Mouse (Mus musculus) cerebellum, adult 2 months (tissue): Measurements from ENCODE around the gene Gpr107. TPM values are rescaled to one million over a fixed set of nuclear protein-coding genes. Genes with fewer than 3 reads are reported as not detected.

Experiments
- DNase-seq, 2 experiments: peaks; one replicate each; pipeline ENCODE4 v3.0.0; 2021
- H3K27ac ChIP-seq: fragments of 200-500 bp; 2 replicates; pipeline ENCODE4 v1.5.1; 2012; ENCODE audit warnings: low read length, control low read depth, inconsistent platforms; ENCODE audit not compliant: insufficient read depth
- H3K27me3 ChIP-seq: fragments of 200-500 bp; 2 replicates; pipeline ENCODE4 v1.6.1; 2012; ENCODE audit warnings: inconsistent platforms, mild to moderate bottlenecking, low read length, moderate library complexity; ENCODE audit not compliant: control insufficient read depth, insufficient read depth
- H3K4me1 ChIP-seq: fragments of 200-500 bp; 2 replicates; pipeline ENCODE4 v1.6.1; 2011; ENCODE audit warnings: low read length; ENCODE audit not compliant: control insufficient read depth, insufficient read depth
- H3K4me3 ChIP-seq: fragments of 200-500 bp; replicated peaks from 2 replicates; pipeline ENCODE3; 2011; ENCODE audit warnings: mild to moderate bottlenecking, low read depth, low read length, control low read depth; ENCODE audit not compliant: insufficient read depth
- CTCF ChIP-seq: fragments of 200-500 bp; IDR thresholded peaks from 2 replicates; pipeline ENCODE4 v1.5.1; 2011; ENCODE audit warnings: low read depth, mild to moderate bottlenecking, control low read depth, low read length, moderate library complexity, borderline replicate concordance; ENCODE audit not compliant: insufficient read depth
- POLR2A ChIP-seq: fragments of 200-500 bp; IDR thresholded peaks from 2 replicates; pipeline ENCODE4 v1.6.1; 2011; ENCODE audit warnings: low read length, control low read depth, borderline replicate concordance; ENCODE audit not compliant: insufficient read depth
- WGBS: fragments of 180-500 bp; shearing (Covaris S2); methylation state at CpG from one replicate; pipeline ENCODE4 v1.1.7; 2018; 5-methylcytosine and 5-hydroxymethylcytosine counted together
- polyA plus RNA-seq: library from polyadenylated mRNA; depleted of rRNA; stranded (reverse); fragments of >200 nt; gene quantifications from 2 replicates; pipeline ENCODE4 v1.2.3, GENCODE M21; 2012

Gene Gpr107
- polyA plus RNA-seq, 1 experiment = 30.0 TPM

- H3K4me3 ChIP-seq = no peak overlapping the region
- H3K27ac ChIP-seq = peak overlapping the region; percentile 63
- H3K4me1 ChIP-seq = peaks cover 67% of the 10 kb centered on the region
- TF ChIP-seq CTCF (no peak), POLR2A (no peak)
- no peaks in the 10 kb centered on the region for H3K27me3 ChIP-seq
- 19% methylated on average over 14 of the region's 14 CpGs for WGBS
- DNase-seq = peak in 1 of 2 experiments; percentile 47
These were observed 22.2 kb upstream of the Gpr107 start for GRCm38 (mm10) chr2:31129742-31130518.

- H3K4me3 ChIP-seq = no peak overlapping the region
- H3K27me3 ChIP-seq = no peaks in the 10 kb centered on the region
- TF ChIP-seq CTCF (no peak), POLR2A (no peak)
- DNase-seq = peak in 1 of 2 experiments; percentile 29
- WGBS = 34% methylated on average over 8 of the region's 8 CpGs
- H3K27ac ChIP-seq = peak overlapping the region; percentile 63
- H3K4me1 ChIP-seq = peaks cover 71% of the 10 kb centered on the region
These were observed 21.3 kb upstream of the Gpr107 start for GRCm38 (mm10) chr2:31130815-31131299.

- Histone ChIP-seq H3K27ac (peak overlapping the region; percentile 9), H3K4me3 (peak overlapping the region; percentile 17), H3K27me3 (no peaks in the 10 kb centered on the region), H3K4me1 (peaks cover 64% of the 10 kb centered on the region)
- peak; percentile 68 to 77 for DNase-seq
- TF ChIP-seq POLR2A = no peak
- TF ChIP-seq CTCF = no peak
- WGBS = 13% methylated on average over 8 of the region's 8 CpGs
These were observed 19.4 kb upstream of the Gpr107 start for GRCm38 (mm10) chr2:31132682-31133081.

- no peak for TF ChIP-seq POLR2A
- no peak for TF ChIP-seq CTCF
- H3K27me3 ChIP-seq = no peaks in the 10 kb centered on the region
- no peak overlapping the region for H3K4me3 ChIP-seq
- peaks cover 54% of the 10 kb centered on the region for H3K4me1 ChIP-seq
- DNase-seq = no peak
- 30% methylated on average over 4 of the region's 4 CpGs for WGBS
- no peak overlapping the region for H3K27ac ChIP-seq
These were observed 18.1 kb upstream of the Gpr107 start for GRCm38 (mm10) chr2:31133981-31134380.

- H3K4me3 ChIP-seq = peak overlapping the region; percentile 34
- peak in 1 of 2 experiments; percentile 61 for DNase-seq
- TF ChIP-seq POLR2A (no peak), CTCF (no peak)
- peaks cover 40% of the 10 kb centered on the region for H3K4me1 ChIP-seq
- WGBS = 22% methylated on average over 13 of the region's 13 CpGs
- peak overlapping the region; percentile 70; the same call in 1 of the 2 replicates for H3K27ac ChIP-seq
- no peaks in the 10 kb centered on the region for H3K27me3 ChIP-seq
These were observed 16.6 kb upstream of the Gpr107 start for GRCm38 (mm10) chr2:31135512-31135931.

GRCm38 (mm10) chr2:31136338-31136737, 15.8 kb upstream of the Gpr107 start:
- H3K27me3 ChIP-seq = no peaks in the 10 kb centered on the region

GRCm38 (mm10) chr2:31137018-31137590, 15.0 kb upstream of the Gpr107 start:
- Histone ChIP-seq H3K27ac (peak overlapping the region; percentile 8; the same call in 1 of the 2 replicates), H3K4me3 (peak overlapping the region; percentile 57), H3K4me1 (peaks cover 30% of the 10 kb centered on the region), H3K27me3 (no peaks in the 10 kb centered on the region)
- WGBS = 6% methylated on average over 14 of the region's 14 CpGs
- peak in 1 of 2 experiments; percentile 38 for DNase-seq
- TF ChIP-seq POLR2A (no peak), CTCF (no peak)

More at GRCm38 (mm10) chr2:31136338-31136737, 15.8 kb upstream of the Gpr107 start:
- Histone ChIP-seq H3K4me1 (peaks cover 32% of the 10 kb centered on the region), H3K27ac (peak overlapping the region; percentile 70; the same call in 1 of the 2 replicates), H3K4me3 (peak overlapping the region; percentile 14)
- TF ChIP-seq CTCF (no peak), POLR2A (no peak)
- WGBS = 17% methylated on average over 13 of the region's 13 CpGs
- DNase-seq = peak in 1 of 2 experiments; percentile 31

GRCm38 (mm10) chr2:31139174-31139632, 12.9 kb upstream of the Gpr107 start:
- Histone ChIP-seq H3K4me3 (peak overlapping the region; percentile 52), H3K27me3 (no peaks in the 10 kb centered on the region), H3K27ac (peak overlapping the region; percentile 22; the same call in 1 of the 2 replicates), H3K4me1 (peaks cover 19% of the 10 kb centered on the region)
- 5% methylated on average over 10 of the region's 10 CpGs for WGBS
- TF ChIP-seq CTCF (no peak), POLR2A (no peak)
- DNase-seq = peak; percentile 56 to 65
